Mouse (Mus musculus) neural tube, embryonic 10.5 days (tissue): ENCODE results near the gene 5730522E02Rik.

Source experiments
- DNase-seq: peaks from one replicate; pipeline ENCODE4 v3.0.0-alpha.2; 2017; ENCODE audit warnings: low spot score; ENCODE audit errors: extremely low spot score

Gene 5730522E02Rik

GRCm38 (mm10) chr11:26128385-26128784 is 82.2 kb downstream of the 5730522E02Rik start:
- DNase-seq = no peak

- no peak for DNase-seq
Measured at GRCm38 (mm10) chr11:26125923-26126322, 84.6 kb downstream of the 5730522E02Rik start.

- DNase-seq = no peak
Measured at GRCm38 (mm10) chr11:26120781-26121557, 89.6 kb downstream of the 5730522E02Rik start.

GRCm38 (mm10) chr11:26117651-26118050 is 92.9 kb downstream of the 5730522E02Rik start:
- no peak for DNase-seq

GRCm38 (mm10) chr11:26112206-26112605 is 98.4 kb downstream of the 5730522E02Rik start:
- no peak for DNase-seq

GRCm38 (mm10) chr11:26108647-26109046 is 101.9 kb downstream of the 5730522E02Rik start:
- DNase-seq = no peak

- DNase-seq = no peak
Measured at GRCm38 (mm10) chr11:26104680-26105079, 105.9 kb downstream of the 5730522E02Rik start.

GRCm38 (mm10) chr11:26103698-26104097 is 106.9 kb downstream of the 5730522E02Rik start:
- no peak for DNase-seq

GRCm38 (mm10) chr11:26102878-26103277 is 107.7 kb downstream of the 5730522E02Rik start:
- DNase-seq = no peak

- no peak for DNase-seq
Measured at GRCm38 (mm10) chr11:26100077-26100476, 110.5 kb downstream of the 5730522E02Rik start.

- DNase-seq = no peak
Measured at GRCm38 (mm10) chr11:26098933-26099332, 111.6 kb downstream of the 5730522E02Rik start.

GRCm38 (mm10) chr11:26096095-26096494 is 114.5 kb downstream of the 5730522E02Rik start:
- no peak for DNase-seq

GRCm38 (mm10) chr11:26088993-26089392 is 121.6 kb downstream of the 5730522E02Rik start:
- DNase-seq = no peak

GRCm38 (mm10) chr11:26086679-26087078 is 123.9 kb downstream of the 5730522E02Rik start:
- no peak for DNase-seq

GRCm38 (mm10) chr11:26085380-26086035 is 125.1 kb downstream of the 5730522E02Rik start:
- no peak for DNase-seq

- no peak for DNase-seq
Measured at GRCm38 (mm10) chr11:26076335-26076734, 134.2 kb downstream of the 5730522E02Rik start.

- no peak for DNase-seq
Measured at GRCm38 (mm10) chr11:26075536-26075935, 135.0 kb downstream of the 5730522E02Rik start.

GRCm38 (mm10) chr11:26073638-26074294 is 136.8 kb downstream of the 5730522E02Rik start:
- DNase-seq = peak; percentile 26

GRCm38 (mm10) chr11:26072101-26072500 is 138.5 kb downstream of the 5730522E02Rik start:
- DNase-seq = no peak

GRCm38 (mm10) chr11:26063252-26063651 is 147.3 kb downstream of the 5730522E02Rik start:
- DNase-seq = no peak

- no peak for DNase-seq
Measured at GRCm38 (mm10) chr11:26061471-26062137, 149.0 kb downstream of the 5730522E02Rik start.

GRCm38 (mm10) chr11:26013527-26013926 is 197.0 kb downstream of the 5730522E02Rik start:
- DNase-seq = no peak
